Mouse (Mus musculus): Measurements from ENCODE around the gene Olfr1360.
"Not testable (repeated sequence)": the region's sequence is repeated elsewhere in the genome, so short reads cannot be mapped to it uniquely, and the experiment has no call there.

The Olfr1360 gene

GRCm38 (mm10) chr13:21677305-21677704, at the start of gene Olfr1360:
Gene Olfr1360, minus strand, starts transcription at chr13:21677405.
- no peak for DNase-seq (ENCODE audit: low read depth, low spot score)

- DNase-seq (ENCODE audit: low read depth, low spot score): no peak
These were observed 46.0 kb upstream of the Olfr1360 start for GRCm38 (mm10) chr13:21722993-21723836.

GRCm38 (mm10) chr13:21722373-21722925, 45.2 kb upstream of the Olfr1360 start:
- no peak for DNase-seq (ENCODE audit: low read depth, low spot score)

- peak; percentile 69 for DNase-seq (ENCODE audit: low read depth, low spot score)
These were observed 44.7 kb upstream of the Olfr1360 start, which contains the start of gene Hist1h2bm for GRCm38 (mm10) chr13:21721757-21722372. Gene Hist1h2bm, plus strand, starts transcription at chr13:21722044.

GRCm38 (mm10) chr13:21721107-21721756, 44.0 kb upstream of the Olfr1360 start:
- not testable (repeated sequence) for DNase-seq (ENCODE audit: low read depth, low spot score)

GRCm38 (mm10) chr13:21718381-21719080, 41.3 kb upstream of the Olfr1360 start:
- no peak for DNase-seq (ENCODE audit: low read depth, low spot score)

GRCm38 (mm10) chr13:21717397-21718357, 40.5 kb upstream of the Olfr1360 start, which contains the start of gene Hist1h3h:
Gene Hist1h3h, plus strand, starts transcription at chr13:21717659.
- DNase-seq (ENCODE audit: low read depth, low spot score): not testable (repeated sequence)

GRCm38 (mm10) chr13:21716540-21717391, 39.6 kb upstream of the Olfr1360 start:
- not testable (repeated sequence) for DNase-seq (ENCODE audit: low read depth, low spot score)

- peak; percentile 83 for DNase-seq (ENCODE audit: low read depth, low spot score)
These were observed 38.8 kb upstream of the Olfr1360 start, which contains the start of the genes Hist1h2bl and Hist1h2ai for GRCm38 (mm10) chr13:21715864-21716539. Gene Hist1h2bl, minus strand, starts transcription at chr13:21716143. Gene Hist1h2ai, plus strand, starts transcription at chr13:21716422.

- DNase-seq (ENCODE audit: low read depth, low spot score): no peak
These were observed 38.1 kb upstream of the Olfr1360 start for GRCm38 (mm10) chr13:21715131-21715863.

GRCm38 (mm10) chr13:21714725-21715124, 37.5 kb upstream of the Olfr1360 start:
- no peak for DNase-seq (ENCODE audit: low read depth, low spot score)

- DNase-seq (ENCODE audit: low read depth, low spot score): no peak
These were observed 34.5 kb upstream of the Olfr1360 start for GRCm38 (mm10) chr13:21711698-21712097.

GRCm38 (mm10) chr13:21710821-21711525, 33.8 kb upstream of the Olfr1360 start:
- DNase-seq (ENCODE audit: low read depth, low spot score): peak; percentile 67

GRCm38 (mm10) chr13:21710031-21710711, 33.0 kb upstream of the Olfr1360 start:
- peak; percentile 76 for DNase-seq (ENCODE audit: low read depth, low spot score)

GRCm38 (mm10) chr13:21706669-21707068, 29.5 kb upstream of the Olfr1360 start:
- no peak for DNase-seq (ENCODE audit: low read depth, low spot score)

- DNase-seq (ENCODE audit: low read depth, low spot score): no peak
These were observed 20.6 kb upstream of the Olfr1360 start, which contains the start of gene Olfr1359 for GRCm38 (mm10) chr13:21697811-21698210. Gene Olfr1359, plus strand, starts transcription at chr13:21698111.

All from retina, adult 2 months (tissue).